Mouse (Mus musculus) ES-E14 (cell line): ENCODE results near the gene Slc23a2.

Experiments
- CHD2 ChIP-seq: IDR thresholded peaks from 2 replicates; pipeline ENCODE4 v1.6.1; 2014; ENCODE audit warnings: mild to moderate bottlenecking, low read depth, low read length, inconsistent platforms
- HCFC1 ChIP-seq: IDR thresholded peaks from 2 replicates; pipeline ENCODE4 v1.6.1; 2012; ENCODE audit warnings: low read length, inconsistent platforms, borderline replicate concordance; ENCODE audit not compliant: insufficient read depth
- MAFK ChIP-seq: IDR thresholded peaks from 2 replicates; pipeline ENCODE4 v1.6.1; 2014; ENCODE audit warnings: mild to moderate bottlenecking, low read depth, low read length, inconsistent platforms; ENCODE audit not compliant: insufficient read depth
- ZC3H11A ChIP-seq: IDR thresholded peaks from 2 replicates; pipeline ENCODE4 v1.6.1; 2012; ENCODE audit warnings: low read depth, mild to moderate bottlenecking, inconsistent platforms, low read length, borderline replicate concordance
- ZNF384 ChIP-seq: IDR thresholded peaks from 2 replicates; pipeline ENCODE4 v1.6.1; 2012; ENCODE audit warnings: low read depth, low read length, inconsistent platforms

DNA sequence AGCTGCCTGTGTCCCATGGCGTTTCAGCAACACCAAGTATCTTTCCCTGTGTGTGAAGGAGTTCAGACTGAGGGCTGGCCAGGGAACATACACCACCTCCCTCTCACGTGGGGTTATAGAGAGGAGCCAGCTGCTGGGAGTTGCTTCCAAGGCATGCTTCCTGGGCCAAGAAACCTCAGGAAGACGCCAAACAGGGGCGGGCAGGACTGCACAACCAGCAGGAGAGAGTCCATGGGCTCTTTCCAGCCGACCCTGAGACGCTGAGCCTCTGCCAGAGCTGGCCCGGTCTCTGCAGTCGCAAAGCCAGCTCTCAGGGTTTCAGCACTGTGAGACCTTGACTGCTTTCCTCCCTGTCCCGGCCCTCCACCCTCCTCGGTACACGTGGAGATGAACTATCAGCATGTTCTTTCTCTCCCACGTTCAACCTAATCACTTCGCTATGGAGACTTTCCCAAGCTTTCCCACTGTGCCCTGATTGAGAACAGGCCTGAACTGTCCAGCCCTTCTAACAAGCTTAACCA lies 101.7 kb downstream of the Slc23a2 start:
- no peak for TF ChIP-seq CHD2
- TF ChIP-seq ZNF384: no peak
- no peak for TF ChIP-seq HCFC1
- no peak for TF ChIP-seq MAFK
- TF ChIP-seq ZC3H11A: no peak
